Mouse (Mus musculus): ENCODE results near the gene Pkm. TPM values are rescaled to one million over a fixed set of nuclear protein-coding genes. Genes with fewer than 3 reads are reported as not detected.

The Pkm gene
- polyA plus RNA-seq, 1 experiment from 2014 or later = 1,075 TPM

- H3K27me3 ChIP-seq (replicated peaks) = no peaks in the 10 kb centered on the region
- peak overlapping the region; percentile 32 for H3K4me3 ChIP-seq
- peaks cover 9% of the 10 kb centered on the region for H3K4me1 ChIP-seq
- 0 out of 2 replicates have a peak overlapping the region, but pooled peaks have one; percentile 22 for H3K9ac ChIP-seq
- H3K27ac ChIP-seq = peak overlapping the region; percentile 19; the same call in 1 of the 2 replicates
- 31% methylated on average over 9 of the region's 9 CpGs for whole genome bisulfite sequencing
- peak overlapping the region; percentile 54 for H3K4me2 ChIP-seq
- no peaks in the 10 kb centered on the region for H3K36me3 ChIP-seq (replicated peaks)
- H3K9me3 ChIP-seq = no peaks in the 10 kb centered on the region
- peak; percentile 83 for ATAC-seq (replicated peaks)
Measured at GRCm38 (mm10) chr9:59692145-59692544, 36.0 kb downstream of the Pkm start.

GRCm38 (mm10) chr9:59694571-59695450 is 38.6 kb downstream of the Pkm start:
- Histone ChIP-seq H3K4me2 (no peak overlapping the region), H3K27ac (no peak overlapping the region), H3K36me3 (replicated peaks) (no peaks in the 10 kb centered on the region), H3K4me1 (peaks cover 9% of the 10 kb centered on the region), H3K4me3 (no peak overlapping the region), H3K27me3 (replicated peaks) (no peaks in the 10 kb centered on the region), H3K9me3 (no peaks in the 10 kb centered on the region), H3K9ac (no peak overlapping the region)
- 69% methylated on average over 16 of the region's 16 CpGs for WGBS
- no peak for ATAC-seq (replicated peaks)

DNA sequence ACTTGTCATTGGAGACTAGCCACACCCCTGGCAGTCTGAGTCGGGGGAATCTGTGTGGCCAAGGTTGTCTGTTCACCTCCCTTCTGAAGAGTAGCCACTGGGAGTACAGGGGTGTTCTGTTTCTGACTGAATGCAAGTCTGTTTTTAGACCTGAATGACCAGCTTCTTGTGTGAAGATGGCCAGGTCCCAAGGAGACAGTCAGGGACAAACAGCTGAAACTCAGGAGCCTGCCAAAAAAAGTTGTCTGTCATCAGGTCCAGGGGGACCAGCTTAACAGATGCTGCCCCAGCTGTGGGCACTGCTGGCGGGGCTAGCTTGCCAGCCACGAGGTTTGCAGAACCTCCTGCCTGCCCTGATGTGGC is 39.3 kb downstream of the Pkm start:
- no peak for ATAC-seq (replicated peaks)
- H3K27ac ChIP-seq = no peak overlapping the region

GRCm38 (mm10) chr9:59696381-59696780 is 40.2 kb downstream of the Pkm start:
- 88% methylated on average over 3 of the region's 3 CpGs for WGBS
- H3K4me1 ChIP-seq = peaks cover 8% of the 10 kb centered on the region
- ATAC-seq (replicated peaks) = no peak
- H3K27me3 ChIP-seq (replicated peaks) = no peaks in the 10 kb centered on the region
- no peak overlapping the region for H3K4me2 ChIP-seq
- H3K4me3 ChIP-seq = no peak overlapping the region
- H3K9me3 ChIP-seq = no peaks in the 10 kb centered on the region
- H3K27ac ChIP-seq = no peak overlapping the region
- H3K36me3 ChIP-seq (replicated peaks) = no peaks in the 10 kb centered on the region
- no peak overlapping the region for H3K9ac ChIP-seq

More for the DNA sequence above, 39.3 kb downstream of the Pkm start:
- H3K27me3 ChIP-seq (replicated peaks) = no peaks in the 10 kb centered on the region
- no peak overlapping the region for H3K4me3 ChIP-seq
- no peaks in the 10 kb centered on the region for H3K36me3 ChIP-seq (replicated peaks)
- no peak overlapping the region for H3K4me2 ChIP-seq
- WGBS = 46% methylated on average over 3 of the region's 3 CpGs
- no peak overlapping the region for H3K9ac ChIP-seq
- H3K4me1 ChIP-seq = peaks cover 9% of the 10 kb centered on the region
- H3K9me3 ChIP-seq = no peaks in the 10 kb centered on the region

DNA sequence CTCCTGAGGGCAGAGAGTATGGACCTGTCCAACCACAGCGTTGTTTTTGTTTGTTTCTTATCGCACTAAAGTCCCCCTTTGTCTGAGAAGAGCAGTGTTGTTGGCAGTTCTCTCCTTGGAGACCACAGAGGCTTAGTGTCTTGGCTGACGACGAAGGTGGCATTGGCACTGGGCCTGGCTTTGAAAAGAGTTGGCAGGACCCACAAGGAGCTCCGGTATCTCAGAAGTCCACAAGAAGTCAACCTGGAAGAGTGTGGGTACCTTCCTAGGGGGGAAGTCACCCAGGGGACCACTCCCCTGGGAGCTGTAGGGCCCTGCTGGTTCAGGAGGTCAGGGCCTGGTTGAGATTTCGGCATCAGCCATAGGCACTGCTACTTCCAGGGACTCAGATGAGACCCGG is 44.9 kb downstream of the Pkm start:
- ATAC-seq (replicated peaks) = no peak
- no peak overlapping the region for H3K9ac ChIP-seq
- H3K4me3 ChIP-seq = no peak overlapping the region
- H3K4me1 ChIP-seq = no peaks in the 10 kb centered on the region
- no peak overlapping the region for H3K4me2 ChIP-seq
- H3K9me3 ChIP-seq = no peaks in the 10 kb centered on the region
- H3K27ac ChIP-seq = no peak overlapping the region
- H3K27me3 ChIP-seq (replicated peaks) = no peaks in the 10 kb centered on the region
- H3K36me3 ChIP-seq (replicated peaks) = no peaks in the 10 kb centered on the region
- WGBS = 75% methylated on average over 7 of the region's 7 CpGs

DNA sequence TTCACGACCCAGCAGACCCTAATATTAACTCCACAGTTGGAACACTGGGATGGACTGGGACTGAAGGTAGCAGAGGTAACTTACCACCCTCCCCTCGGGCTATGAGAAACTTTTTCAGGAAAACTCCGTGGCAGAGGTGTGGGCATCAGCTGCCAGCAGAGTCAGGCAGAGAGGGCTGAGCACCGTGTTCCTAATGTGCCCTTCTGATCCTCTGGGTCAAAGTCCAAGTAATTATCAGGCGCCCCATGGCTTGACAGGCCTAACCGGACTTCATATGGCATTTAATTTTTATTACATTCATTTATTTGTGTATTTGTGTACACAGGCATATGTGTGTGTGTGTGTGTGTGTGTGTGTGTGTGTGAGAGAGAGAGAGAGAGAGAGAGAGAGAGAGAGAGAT is 46.9 kb downstream of the Pkm start:
- H3K27ac ChIP-seq = no peak overlapping the region
- H3K4me2 ChIP-seq = no peak overlapping the region
- no peak overlapping the region for H3K9ac ChIP-seq
- H3K4me1 ChIP-seq = no peaks in the 10 kb centered on the region
- no peaks in the 10 kb centered on the region for H3K9me3 ChIP-seq
- H3K27me3 ChIP-seq (replicated peaks) = no peaks in the 10 kb centered on the region
- no peaks in the 10 kb centered on the region for H3K36me3 ChIP-seq (replicated peaks)
- WGBS = 75% methylated on average over 6 of the region's 6 CpGs
- no peak for ATAC-seq (replicated peaks)
- H3K4me3 ChIP-seq = no peak overlapping the region

- Histone ChIP-seq H3K4me1 (no peaks in the 10 kb centered on the region), H3K27ac (no peak overlapping the region), H3K27me3 (replicated peaks) (no peaks in the 10 kb centered on the region), H3K4me2 (no peak overlapping the region), H3K4me3 (no peak overlapping the region), H3K36me3 (replicated peaks) (no peaks in the 10 kb centered on the region), H3K9ac (no peak overlapping the region), H3K9me3 (no peaks in the 10 kb centered on the region)
- no peak for ATAC-seq (replicated peaks)
- 70% methylated on average over 10 of the region's 10 CpGs for WGBS
Measured at GRCm38 (mm10) chr9:59706850-59707825, 51.0 kb downstream of the Pkm start.

GRCm38 (mm10) chr9:59709225-59709624 is 53.1 kb downstream of the Pkm start:
- H3K4me2 ChIP-seq = no peak overlapping the region
- no peak overlapping the region for H3K27ac ChIP-seq
- H3K9me3 ChIP-seq = no peaks in the 10 kb centered on the region
- no peak overlapping the region for H3K9ac ChIP-seq
- H3K4me1 ChIP-seq = no peaks in the 10 kb centered on the region
- no peaks in the 10 kb centered on the region for H3K27me3 ChIP-seq (replicated peaks)
- H3K4me3 ChIP-seq = no peak overlapping the region
- H3K36me3 ChIP-seq (replicated peaks) = no peaks in the 10 kb centered on the region
- WGBS = 78% methylated on average over 3 of the region's 3 CpGs
- no peak for ATAC-seq (replicated peaks)

DNA sequence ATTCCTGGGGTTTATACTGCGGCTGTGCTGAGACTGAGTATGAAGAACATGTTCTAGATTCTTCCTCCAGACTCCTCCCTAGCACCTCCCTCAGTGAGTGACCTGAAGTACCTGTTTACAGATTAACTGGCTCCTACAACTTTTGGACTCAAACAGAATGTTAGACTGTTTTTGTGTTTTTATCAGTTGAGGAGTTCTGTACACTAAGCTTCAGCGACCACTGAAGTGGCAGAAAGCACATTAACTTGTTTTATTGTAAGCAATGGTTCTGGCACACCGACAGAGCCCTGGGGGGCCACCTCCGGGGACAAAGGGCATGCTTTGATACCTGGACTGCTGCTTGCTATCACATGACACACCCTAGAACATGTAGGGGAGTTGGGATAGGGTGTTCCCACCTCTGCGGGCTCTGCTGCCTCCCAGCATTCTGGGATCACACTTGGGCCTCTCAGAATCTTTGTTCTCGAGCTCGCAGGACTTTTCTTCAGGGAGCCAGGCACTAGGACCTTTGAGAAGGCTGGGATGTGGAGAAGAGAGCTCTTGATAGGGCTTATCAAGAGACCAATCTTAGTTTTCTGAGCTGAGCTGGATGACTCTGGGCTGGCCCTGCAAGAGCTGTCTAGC is 60.2 kb downstream of the Pkm start:
- Histone ChIP-seq H3K9me3 (no peaks in the 10 kb centered on the region), H3K27me3 (replicated peaks) (no peaks in the 10 kb centered on the region), H3K36me3 (replicated peaks) (no peaks in the 10 kb centered on the region), H3K4me2 (no peak overlapping the region), H3K27ac (no peak overlapping the region), H3K9ac (no peak overlapping the region), H3K4me1 (no peaks in the 10 kb centered on the region), H3K4me3 (no peak overlapping the region)
- 74% methylated on average over 7 of the region's 7 CpGs for WGBS
- no peak for ATAC-seq (replicated peaks)

DNA sequence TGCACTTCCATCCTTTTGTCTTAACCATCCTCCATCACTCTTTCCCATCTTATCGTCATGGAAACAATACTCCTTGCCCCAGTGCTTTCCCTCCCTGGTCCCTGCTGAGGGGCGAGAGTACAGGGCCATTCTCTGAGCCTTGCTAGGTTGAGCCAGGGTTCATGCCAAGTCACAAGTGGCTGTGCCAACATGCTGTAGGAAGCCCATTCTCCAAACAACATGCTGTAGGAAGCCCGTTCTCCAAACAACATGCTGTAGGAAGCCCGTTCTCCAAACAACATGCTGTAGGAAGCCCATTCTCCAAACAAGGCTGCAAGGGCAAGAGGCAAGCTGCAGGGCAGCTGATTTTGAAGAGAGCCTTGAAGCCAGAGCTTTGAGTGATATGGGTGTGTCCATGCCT is 62.1 kb downstream of the Pkm start:
- H3K9ac ChIP-seq = no peak overlapping the region
- no peak for ATAC-seq (replicated peaks)
- WGBS = 77% methylated on average over 4 of the region's 4 CpGs
- no peaks in the 10 kb centered on the region for H3K9me3 ChIP-seq
- no peaks in the 10 kb centered on the region for H3K36me3 ChIP-seq (replicated peaks)
- H3K4me2 ChIP-seq = no peak overlapping the region
- no peak overlapping the region for H3K27ac ChIP-seq
- peaks cover under 1% of the 10 kb centered on the region for H3K4me1 ChIP-seq
- no peak overlapping the region for H3K4me3 ChIP-seq
- H3K27me3 ChIP-seq (replicated peaks) = no peaks in the 10 kb centered on the region

DNA sequence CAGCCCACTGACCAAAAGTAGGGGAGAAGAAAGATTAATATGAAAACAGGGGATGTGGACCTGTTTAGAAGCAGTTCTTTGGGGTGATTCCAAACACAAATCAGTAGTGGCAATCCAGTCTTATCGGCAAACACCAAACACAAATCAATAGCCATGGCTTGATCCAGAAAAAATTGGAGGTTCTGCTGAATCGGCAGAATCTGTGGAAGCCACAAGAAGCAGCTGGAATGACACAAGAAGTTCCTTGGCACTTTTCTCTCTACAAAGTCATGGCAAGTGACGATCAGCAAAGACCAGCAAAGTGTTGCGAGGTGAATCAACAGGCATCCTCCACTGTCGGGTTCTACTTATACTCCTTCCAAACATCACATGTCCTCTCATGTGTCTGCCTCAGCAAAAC is 65.0 kb downstream of the Pkm start:
- Histone ChIP-seq H3K27me3 (replicated peaks) (no peaks in the 10 kb centered on the region), H3K36me3 (replicated peaks) (no peaks in the 10 kb centered on the region), H3K4me3 (no peak overlapping the region), H3K27ac (no peak overlapping the region), H3K4me1 (peaks cover 4% of the 10 kb centered on the region), H3K4me2 (no peak overlapping the region), H3K9ac (no peak overlapping the region), H3K9me3 (no peaks in the 10 kb centered on the region)
- ATAC-seq (replicated peaks) = no peak
- 79% methylated on average over 5 of the region's 5 CpGs for WGBS

DNA sequence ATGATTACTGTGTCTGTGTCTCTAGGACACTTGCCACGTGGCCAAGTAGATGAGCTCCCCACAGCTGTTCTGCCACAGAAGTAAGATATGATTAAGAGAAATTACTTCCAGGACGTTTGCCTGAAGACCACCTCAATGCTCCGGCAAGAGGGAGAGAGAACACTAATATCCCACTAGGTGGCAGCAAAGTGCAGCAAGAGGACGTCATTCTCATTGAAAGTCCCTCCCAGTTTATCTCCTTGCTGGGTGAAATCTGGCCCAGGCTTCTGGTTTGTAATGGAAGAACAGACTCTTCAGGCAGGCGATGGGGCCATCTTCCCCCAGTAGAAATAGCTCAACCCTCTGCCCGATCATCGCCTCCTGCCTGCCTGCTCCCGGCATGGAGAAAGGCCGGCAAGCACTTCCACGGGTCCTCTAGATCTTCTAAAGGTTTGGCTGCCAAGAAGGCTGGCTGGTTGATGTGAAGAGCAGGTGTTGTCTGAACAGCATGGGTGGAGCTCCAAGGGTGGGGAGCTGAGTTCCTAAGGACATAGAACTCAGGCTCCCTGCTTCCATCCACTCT is 67.0 kb downstream of the Pkm start:
- H3K27ac ChIP-seq = no peak overlapping the region
- H3K4me1 ChIP-seq = peaks cover 4% of the 10 kb centered on the region
- peak overlapping the region; percentile 47 for H3K4me2 ChIP-seq
- 0 out of 2 replicates have a peak, but pooled peaks have one; percentile 45 for ATAC-seq (replicated peaks)
- no peaks in the 10 kb centered on the region for H3K36me3 ChIP-seq (replicated peaks)
- WGBS = 21% methylated on average over 10 of the region's 10 CpGs
- H3K9ac ChIP-seq = peak overlapping the region; percentile 38; the same call in 1 of the 2 replicates
- peak overlapping the region; percentile 19; the same call in 1 of the 2 replicates for H3K4me3 ChIP-seq
- H3K9me3 ChIP-seq = no peaks in the 10 kb centered on the region
- H3K27me3 ChIP-seq (replicated peaks) = no peaks in the 10 kb centered on the region
